Mouse (Mus musculus) right cerebral cortex, postnatal 4 days (tissue): ENCODE measurements around the gene Maml2.

Experiments used
- DNase-seq: peaks from one replicate; pipeline ENCODE4 v3.0.0-alpha.2; 2022

The Maml2 gene

DNA sequence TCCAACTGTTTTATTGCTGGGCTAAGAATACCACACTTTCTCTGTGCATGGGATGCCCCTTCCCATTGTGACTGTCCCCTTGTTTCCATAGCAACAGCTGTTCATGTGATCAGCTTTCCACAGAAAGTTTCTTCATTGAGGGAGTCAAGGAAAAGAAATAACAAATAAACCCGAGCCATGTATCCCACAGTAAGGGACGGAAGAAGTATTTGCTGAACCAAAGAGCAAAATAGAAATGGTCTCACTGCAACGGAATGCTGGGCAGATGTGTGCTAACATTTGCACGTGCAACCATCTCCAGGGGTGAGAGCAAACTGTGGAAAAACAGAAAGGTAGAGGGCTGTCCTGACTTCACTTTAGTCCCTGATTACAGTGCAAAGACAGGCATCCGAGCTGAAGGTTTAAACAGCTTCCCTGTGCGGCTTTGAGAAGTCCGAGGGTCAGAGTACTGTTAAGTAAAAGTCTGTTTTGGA, 156.9 kb downstream of the Maml2 start:
- DNase-seq: no peak

DNA sequence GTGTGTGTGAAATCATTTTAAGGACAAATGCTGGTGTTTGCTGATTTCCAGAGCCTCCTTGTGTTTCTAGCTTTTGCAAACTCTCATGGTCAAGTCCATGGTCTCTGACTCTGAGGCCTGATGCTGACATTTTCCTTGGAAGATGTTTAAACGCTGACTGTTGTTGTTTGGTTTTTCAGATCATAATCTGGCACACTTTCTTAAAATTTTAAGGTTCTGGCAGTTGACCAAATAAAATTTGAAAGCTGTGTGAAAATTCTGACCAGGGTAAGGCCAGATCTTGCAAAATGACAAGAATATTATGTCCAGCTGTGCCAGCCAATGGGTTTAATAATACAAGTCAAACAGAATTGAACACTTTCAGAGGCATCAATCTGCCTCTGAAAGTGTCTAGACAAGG, 157.5 kb downstream of the Maml2 start:
- DNase-seq: no peak

DNA sequence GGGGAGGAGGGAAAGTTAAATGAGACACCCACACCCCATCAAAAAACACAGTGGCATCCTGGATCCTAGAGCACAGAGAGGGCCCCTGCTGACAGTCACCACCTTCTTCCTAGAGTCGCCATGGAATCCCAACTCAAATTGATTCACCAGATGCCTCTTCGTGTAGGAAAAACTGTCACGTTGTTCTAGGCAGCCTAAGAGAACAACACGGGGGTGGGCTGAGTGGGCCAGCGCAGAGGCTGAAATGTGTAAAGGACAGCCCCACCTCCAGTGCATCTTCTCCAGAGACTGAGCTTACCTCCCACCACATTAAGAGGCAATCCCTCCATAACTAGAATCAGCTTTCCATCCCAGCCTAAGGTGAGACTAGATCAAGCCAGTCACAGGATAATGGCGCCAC, 160.0 kb downstream of the Maml2 start:
- DNase-seq: no peak

DNA sequence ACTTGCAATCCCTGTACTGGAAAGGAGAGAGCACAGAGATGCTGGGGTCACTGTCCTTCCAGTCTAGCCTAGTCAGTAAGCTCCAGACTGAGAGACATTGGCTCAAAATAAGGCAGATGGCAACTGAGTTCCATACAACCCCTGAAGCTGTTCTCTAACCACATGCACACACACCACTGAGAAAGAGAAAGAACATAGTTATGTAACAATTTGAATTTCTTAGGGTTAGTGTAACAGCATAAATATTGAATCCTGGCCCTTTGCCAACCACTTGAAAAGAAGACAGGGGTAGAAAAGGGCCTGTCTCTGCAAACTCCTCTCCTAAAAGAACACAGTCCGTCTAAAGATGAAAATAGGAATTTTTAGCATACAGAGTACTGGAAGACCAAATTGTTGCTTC, 161.6 kb downstream of the Maml2 start:
- DNase-seq: no peak

DNA sequence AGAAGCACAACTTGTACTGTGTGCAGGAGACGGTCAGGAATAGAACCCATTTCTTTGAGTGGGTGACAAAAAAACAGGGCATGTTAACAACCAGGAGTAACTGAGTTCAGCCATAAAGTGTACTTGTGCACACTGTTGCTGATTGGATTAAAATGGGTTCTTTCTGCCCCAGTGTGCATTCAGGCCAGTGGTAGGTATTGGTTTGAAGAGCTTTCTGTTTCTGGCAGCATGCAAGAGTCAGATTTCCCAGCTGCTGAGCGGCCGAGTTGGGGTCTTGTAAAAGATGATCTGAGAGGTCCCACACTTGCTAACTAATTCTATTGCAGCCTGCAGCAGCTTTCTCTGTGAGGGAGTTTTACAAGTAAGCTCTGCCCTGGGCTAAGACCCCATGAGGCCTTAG, 162.3 kb downstream of the Maml2 start:
- no peak for DNase-seq

DNA sequence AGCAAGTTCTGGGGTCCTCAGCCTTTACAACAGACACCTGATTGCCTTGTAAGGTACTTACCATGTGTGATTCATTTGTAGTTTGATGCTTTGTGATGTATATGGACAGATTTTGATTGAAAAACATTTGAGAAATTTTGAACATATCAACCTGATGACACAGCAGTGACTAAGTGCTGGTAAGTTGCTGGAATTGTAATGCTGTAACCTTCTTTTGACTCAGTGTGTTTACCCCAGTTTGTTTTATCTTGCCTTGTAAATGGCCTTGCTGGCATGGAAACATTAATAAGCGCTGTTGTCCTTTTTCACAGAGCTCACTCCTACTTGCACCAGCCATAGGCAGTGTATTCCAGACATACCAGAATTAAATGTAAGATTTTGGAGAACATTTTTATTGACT, 163.2 kb downstream of the Maml2 start:
- no peak for DNase-seq

DNA sequence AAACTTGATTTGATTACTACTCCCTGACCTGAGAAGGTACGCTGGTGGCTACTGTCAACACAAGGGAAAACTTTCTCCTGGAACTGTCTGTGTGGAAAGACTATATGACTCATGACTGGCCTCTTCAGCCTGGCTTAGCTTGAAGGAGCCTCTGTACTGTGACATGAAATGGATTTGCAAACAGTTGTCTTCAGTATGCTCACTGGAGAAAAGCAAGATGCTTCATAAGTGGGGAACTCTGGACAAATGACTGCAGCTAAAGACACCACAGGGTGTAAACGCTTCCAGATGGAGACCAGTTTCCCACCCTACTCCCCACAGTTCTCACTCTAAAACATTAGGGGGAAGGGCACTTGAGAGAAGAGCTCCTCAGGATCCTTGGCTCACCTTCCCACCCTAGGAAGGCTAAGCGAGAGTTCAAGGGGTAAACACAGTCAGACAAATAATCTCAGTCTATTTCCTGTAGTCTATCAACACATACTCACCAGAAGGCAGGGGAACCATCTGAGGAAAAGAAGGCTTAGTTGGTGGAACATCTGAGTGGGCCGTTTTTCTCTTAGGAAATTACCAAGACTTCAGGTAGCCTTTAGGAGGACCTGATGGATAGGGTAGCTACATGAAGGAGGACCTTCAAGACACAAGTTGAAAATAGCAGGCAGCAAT, 167.7 kb downstream of the Maml2 start:
- no peak for DNase-seq

DNA sequence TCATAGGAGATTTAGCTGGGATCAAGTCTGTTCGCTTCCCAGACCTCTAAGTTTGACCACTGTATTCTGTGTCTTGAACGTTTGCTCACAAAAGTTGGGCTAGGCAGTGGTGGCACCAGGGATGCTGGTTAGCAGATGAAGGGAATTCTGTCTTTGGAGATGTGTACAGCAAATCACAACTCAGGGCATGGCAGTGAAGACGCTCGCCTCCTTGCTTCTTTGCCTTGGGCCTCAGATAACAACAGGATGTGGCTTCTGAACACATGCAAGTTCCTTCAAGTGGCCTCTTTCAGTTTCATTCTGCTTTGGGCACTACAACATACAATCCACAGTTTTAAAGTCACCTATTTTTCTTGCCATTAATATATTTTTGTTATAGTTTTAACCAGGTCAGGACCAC, 168.6 kb downstream of the Maml2 start:
- no peak for DNase-seq

DNA sequence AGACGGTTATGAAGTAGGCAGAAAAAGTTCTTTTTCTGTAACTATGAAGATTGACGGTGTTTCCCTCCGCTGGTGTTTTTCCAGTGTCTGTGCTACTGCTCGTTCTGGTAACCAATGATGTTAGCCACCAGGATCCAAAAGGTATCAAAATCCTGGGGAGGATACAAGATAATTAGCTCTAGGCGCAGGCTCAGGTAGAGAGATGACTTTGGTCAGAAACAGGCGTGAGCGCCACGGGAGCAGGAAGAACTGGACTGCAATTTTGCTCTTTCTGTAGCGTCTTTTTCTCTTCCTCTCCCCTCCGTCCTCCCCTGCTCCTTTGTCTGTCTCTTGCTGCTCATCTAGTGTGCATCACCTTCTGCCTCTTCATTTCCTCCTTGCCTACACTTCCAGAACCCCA, 169.1 kb downstream of the Maml2 start:
- DNase-seq: no peak

DNA sequence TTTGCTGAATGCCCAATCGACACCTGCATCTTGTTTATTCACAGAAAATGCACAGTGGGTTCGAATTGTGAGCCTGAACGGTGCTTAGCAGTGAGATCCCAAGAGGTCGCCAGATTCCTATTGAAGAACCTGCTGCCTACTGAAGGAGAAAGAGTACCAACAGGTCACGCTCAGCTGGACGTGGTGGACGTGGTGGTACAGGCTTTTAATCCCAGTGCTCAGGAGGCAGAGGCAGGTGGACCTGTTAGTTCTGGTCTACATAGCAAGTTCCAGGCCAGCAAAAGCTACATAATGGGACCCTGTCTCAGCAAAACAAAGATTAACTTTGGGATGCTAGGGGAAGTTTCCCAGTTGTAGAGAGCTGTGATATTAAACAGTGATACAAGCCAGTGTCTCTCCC, 170.0 kb downstream of the Maml2 start:
- no peak for DNase-seq

DNA sequence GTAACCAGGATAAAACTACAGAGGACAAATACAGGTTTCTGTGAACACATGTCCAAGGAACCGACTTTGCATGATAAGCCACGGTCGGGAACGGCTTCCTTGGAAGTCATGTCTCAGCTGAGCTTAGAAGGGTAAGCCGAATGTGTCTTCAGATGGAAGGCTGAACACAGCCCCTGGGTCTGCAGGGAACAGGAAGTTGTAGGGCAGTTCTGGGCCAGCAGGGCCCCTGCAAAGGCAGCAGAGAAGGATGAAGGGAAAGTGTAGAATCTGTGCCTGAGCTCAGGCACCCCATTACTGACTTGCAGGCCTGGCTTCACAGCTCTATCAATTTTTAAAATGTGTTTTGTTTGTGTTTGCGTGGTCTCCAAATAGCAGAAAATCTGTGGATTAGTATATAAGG, 171.0 kb downstream of the Maml2 start:
- no peak for DNase-seq

DNA sequence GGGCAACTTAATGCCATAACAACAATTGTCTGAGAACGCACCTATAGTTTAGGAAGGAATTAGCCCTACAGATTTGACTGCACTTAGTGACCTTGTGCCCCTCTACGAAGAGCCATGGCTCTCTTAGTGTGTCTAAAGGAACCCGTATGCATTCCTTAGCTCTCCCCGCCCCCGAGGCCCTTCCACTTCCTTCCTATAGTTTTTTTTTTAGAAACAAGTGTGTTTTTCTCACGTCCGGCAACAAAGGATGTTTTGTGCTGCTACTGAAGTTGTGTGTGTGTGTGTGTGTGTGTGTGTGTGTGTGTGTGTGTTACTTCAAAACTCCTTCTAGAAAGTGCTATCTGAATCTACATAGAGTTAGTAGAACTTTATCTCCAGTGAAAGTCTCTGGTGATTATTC, 172.3 kb downstream of the Maml2 start:
- no peak for DNase-seq

DNA sequence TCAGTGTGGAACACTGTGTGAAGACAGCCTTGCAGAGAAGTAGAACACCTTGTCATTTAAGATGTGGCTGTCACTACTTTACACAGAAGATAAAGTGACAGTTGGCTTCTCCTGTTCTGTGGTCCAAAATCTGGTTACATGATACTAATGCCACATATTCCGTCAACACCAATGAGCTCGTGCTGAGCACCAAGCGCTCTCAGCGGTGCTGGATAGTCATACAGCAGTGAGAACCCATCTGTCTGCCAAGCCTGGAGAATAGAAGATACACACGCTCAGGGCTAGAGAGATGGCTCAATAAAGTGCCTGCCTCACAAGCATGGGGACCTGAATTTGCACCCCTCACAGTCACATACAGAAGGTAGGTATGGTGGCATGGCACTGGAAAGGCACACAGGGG, 177.2 kb downstream of the Maml2 start:
- no peak for DNase-seq

DNA sequence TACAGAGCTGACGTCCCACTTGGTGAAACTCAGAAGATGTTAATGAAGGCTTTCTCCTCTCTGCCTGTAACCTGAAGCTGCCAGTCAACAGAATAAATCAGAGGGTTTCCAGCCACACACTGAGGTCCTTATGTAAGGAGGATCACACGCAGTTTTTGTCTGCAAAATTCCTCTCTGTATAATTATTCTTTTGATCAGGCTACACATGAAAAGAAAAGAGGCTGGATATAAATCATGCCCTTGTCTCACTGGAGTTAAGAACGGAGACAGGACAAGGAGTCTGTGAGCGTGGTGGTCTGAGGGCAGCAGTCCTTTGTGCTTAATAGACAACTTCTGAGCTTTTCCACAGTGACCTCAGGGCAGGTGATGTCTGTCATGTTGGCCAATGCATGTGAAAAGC, 181.5 kb downstream of the Maml2 start:
- DNase-seq: no peak

DNA sequence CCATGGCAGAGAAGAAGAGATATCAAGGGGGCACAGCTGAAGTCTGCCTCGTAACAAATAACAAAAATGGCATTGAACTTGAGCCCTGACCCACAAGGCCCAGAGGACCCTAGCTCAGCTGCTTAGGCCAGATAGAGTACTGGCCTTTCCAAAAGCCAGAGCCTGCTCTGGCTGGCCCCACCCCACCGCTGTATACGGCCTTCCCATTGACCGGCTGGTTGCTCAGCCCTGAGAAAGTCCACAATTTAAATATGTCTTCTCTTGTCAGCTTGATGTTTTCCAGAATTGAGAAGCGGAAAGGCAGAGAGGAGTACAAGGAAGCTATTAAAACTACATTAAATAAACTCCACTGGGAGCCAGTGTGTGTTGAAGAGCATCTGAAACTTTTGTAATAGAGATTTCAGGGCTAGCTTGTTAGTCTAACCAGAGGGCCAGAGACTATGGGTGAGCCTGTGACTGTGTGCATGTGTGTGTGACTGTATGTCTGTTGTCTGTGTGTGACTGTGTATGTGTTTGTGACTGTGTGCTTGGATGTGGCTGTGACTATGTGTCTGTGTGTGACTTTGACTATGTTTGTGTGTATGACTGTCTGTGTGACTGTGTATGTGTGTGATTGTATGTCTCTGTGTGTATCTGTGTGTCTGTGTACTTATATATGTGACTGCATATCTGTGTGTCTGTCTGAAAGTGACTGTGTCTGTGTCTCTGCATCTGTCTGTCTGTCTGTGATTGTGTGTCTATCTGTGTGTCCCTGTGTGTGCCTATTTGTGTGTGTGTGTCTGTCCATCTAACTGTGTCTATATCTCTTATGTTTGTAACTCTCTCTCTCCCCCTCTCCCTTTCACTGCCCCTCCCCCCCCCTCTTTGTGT, 185.7 kb downstream of the Maml2 start:
- DNase-seq: no peak

DNA sequence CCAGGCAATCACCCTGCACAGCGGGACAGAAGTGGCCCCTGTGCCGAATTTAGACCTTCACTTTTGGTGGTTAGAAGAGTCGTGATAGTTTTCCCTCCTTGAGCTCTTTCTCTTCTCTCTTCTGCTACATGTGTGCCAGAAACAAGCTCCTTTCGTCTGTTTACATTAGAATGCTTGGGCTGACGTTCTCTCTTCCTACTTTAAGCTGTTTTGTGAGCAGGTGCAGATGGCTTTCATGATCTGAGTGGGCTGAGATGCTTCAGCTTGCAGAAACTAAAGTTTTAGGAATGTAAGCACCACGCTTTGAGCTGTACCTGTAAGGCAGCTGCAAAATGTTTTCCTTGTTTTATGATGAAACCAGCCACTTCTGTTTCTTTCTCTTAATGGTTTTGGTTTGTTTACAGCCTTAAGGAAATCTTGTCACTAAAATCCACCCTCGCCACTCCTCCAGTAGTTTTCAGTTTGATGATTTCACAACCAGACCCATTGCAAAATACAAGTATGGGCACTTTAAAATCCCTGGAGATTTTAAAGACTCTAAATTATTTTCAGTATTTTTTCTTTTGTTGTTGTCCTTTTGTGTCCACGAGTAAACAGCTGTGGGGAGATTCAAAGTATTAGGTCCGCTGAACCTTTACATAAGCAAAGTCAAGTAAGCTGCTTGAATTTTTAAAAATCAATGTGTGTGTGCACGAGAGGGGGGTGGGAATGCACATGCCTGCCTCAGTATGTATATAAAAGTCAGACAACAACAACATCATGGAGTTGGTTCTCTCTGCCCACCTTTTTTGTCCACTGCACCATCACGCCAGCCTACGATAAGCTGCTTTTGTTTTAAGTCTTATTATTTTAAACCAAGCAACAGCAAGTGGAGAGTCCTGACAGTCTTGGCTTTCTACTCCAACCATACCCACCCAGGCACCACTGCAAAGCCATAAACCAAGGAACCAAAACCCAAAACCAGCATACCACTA, 186.8 kb downstream of the Maml2 start:
- no peak for DNase-seq

DNA sequence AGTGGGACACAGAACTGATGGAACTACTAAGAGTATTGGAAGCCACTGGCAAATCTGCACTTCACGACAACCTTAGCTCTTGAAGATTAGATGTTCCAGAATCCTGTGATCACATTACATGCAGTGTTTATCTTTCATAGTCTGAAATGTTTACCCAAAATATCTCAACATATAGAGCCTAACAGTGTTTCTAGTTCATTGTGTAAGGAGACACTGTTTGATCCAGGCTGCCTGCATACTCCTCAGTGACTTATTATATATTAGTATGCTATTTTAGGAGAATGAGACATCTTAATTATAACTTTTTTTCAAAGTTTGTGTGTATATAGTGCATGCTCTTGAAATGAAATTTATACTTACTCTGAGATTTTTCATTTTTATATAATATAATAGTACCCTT, 188.2 kb downstream of the Maml2 start:
- DNase-seq: no peak

DNA sequence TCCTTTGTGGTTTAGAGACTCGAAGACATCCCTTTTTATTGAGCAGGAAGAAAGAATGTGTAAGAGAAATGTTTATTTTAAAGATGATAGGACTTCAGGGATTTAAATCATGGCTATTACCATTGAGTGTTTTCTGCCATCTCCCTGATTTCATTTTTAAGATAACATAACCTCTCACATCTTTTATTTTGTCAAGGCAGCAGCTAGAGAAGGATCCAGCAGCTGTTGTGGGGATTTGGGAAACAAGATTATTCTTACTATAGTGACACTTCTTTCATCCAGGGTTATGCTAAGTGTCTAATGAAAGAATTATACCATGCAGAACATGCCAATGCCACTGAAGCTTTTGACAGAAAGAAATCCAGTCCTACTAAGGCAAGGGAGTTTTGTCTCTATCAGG, 193.3 kb downstream of the Maml2 start:
- no peak for DNase-seq

DNA sequence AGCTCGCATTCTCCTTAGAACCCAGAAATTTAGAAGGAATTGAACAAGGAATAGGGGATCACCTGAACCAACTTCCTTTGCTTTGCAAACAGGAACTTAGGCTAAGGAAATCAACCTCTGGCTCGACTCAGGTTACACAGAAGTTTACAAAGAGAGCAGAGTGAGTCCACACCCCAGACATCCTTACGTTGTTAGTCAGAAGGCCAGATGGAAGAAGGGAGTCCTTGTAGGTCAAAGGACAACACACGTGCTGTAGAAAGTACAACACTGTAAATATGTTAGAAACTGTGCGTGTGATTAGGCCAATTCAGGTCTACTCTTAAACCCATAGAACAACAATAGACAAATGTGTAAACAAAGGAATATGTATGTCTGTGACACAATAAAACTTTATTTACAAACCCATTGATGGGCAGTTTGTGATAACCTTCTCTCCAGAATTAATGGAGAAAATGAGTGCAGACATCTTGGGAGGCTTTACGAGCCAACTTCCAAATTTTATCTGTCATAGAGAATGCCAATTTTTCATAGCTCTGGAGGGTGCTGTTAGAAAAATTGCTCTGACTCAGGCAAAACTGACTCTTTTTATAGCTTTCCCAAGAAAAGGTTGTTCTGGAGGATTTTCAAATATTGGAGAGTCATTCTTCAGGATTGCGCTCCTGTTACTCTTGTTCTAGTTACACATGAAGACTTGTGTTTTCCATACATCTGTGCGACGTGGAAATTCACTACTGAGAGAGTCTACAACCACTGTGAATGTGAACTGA, 194.3 kb downstream of the Maml2 start:
- DNase-seq: no peak

DNA sequence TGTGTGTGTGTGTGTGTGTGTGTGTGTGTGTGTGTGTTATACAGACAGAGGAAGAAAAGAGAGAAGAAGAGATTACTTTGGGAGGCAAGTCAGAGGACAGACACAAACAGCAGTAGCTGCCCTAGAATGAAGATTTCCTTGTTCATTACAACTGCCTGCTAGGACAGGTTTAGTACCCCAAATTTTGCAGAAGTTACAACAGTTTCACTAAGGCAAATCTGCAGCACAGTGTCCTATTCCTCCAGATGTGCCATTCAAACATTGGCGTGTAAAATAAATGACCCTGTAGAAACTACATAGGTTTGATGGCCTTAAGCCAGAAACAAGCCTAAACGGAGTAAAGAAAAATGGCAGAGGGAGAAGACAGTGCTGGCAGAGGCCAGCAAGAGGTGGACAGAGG, 195.1 kb downstream of the Maml2 start:
- DNase-seq: no peak

DNA sequence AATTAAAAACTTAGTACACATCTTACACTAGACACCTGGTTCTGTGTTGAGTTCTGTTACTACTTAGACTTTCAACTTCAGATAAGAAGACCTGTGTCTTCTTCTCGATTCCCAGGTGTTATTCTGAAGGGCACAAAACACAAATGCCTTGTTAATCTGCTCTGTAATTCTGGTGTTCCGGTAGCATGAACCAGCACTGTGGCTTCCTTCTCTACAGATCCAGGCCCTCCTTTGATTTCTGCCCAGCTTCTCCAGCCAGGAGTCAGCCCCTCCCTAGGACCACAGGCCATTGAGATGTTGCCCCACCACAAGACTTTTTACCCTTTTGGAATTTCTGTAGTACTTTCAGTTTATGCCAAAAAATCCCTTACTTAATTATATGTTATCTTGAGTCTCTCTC, 196.0 kb downstream of the Maml2 start:
- no peak for DNase-seq

DNA sequence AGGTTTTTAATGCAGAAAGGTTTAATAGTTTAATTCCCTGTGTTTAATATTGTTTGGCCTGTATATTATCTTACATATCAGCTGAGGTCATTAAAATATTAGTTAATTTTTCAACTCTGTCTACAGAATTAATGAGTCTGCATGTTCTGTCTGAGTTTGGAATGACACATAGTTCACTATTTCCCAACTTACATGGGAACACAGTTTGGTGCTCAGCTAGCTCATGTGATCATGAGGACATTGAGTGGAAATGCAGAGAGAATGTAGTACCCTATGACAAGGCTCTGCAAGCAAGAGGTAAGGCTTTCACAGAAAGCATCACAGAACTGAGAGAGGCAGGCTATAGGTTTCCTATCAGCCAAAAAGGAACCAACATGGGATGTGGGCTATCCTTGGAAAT, 197.8 kb downstream of the Maml2 start:
- DNase-seq: no peak

DNA sequence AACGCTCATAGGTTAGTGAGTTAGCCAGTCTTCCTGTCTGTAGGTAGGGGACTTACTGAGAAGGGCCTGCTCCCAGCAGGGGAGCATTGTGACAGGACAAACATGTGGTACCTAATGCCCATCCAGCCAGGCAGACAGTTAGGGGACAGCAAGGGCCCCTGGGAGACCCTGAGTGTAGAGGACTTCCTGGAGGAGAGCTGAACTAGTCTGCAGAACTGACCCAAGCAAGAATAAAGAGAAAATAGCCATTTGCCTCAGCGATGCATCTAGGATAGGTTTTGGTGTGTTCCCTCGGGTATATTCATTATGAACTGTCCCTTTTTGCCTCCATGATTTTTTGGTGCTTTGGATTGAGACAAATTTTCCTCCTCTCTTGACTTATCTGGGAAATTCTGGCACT, 199.3 kb downstream of the Maml2 start:
- DNase-seq: no peak
